Comparison of ENCODE assay signal across 27 mouse cellular contexts in genomic region chr17:27237731-27238130, GRCm38 (mm10). TPM values are rescaled to one million over a fixed set of nuclear protein-coding genes. Genes with fewer than 3 reads are reported as not detected.
DNase-seq lines count a peak whose midpoint lies in the region; ATAC-seq lines count a peak whose summit lies in the region.
"Had no signal": no experiment of that assay in that cellular context is flagged by ENCODE, and none has a peak within 500 bp of the region (broad histone marks: within the 10 kb centered on the region; RNA-seq: fewer than 3 reads in every experiment).

No protein-coding gene starts in this region.

- 85% methylated on average over 8 of the region's 8 CpGs for WGBS in midbrain, embryonic 11.5 days
- 82% methylated on average over 8 of the region's 8 CpGs for WGBS in midbrain, embryonic 15.5 days
- 81% methylated on average over 8 of the region's 8 CpGs for WGBS in forebrain, embryonic 13.5 days

- no peaks in the 10 kb centered on the region for H3K27me3 ChIP-seq in midbrain, embryonic 11.5 days (ENCODE audit: control insufficient read depth, insufficient read depth, low read length)
- H3K27me3 ChIP-seq in midbrain, embryonic 15.5 days (replicated peaks) = no peaks in the 10 kb centered on the region
- peaks cover 4% of the 10 kb centered on the region; the same call in 1 of the 2 replicates for H3K27me3 ChIP-seq in forebrain, embryonic 13.5 days
- H3K27me3 ChIP-seq: embryonic facial prominence, embryonic 12.5 days; embryonic facial prominence, embryonic 15.5 days; forebrain, embryonic 15.5 days had no signal

- H3K36me3 ChIP-seq in midbrain, embryonic 11.5 days (ENCODE audit: control insufficient read depth, insufficient read depth, low read length) = no peaks in the 10 kb centered on the region
- no peaks in the 10 kb centered on the region for H3K36me3 ChIP-seq in midbrain, embryonic 15.5 days (replicated peaks)
- H3K36me3 ChIP-seq in forebrain, embryonic 13.5 days (ENCODE audit: poor library complexity, severe bottlenecking) = no peaks in the 10 kb centered on the region
- H3K36me3 ChIP-seq: embryonic facial prominence, embryonic 12.5 days; embryonic facial prominence, embryonic 15.5 days; forebrain, embryonic 15.5 days; G1E; heart, embryonic 12.5 days; heart, embryonic 15.5 days had no signal

- ATAC-seq in midbrain, embryonic 11.5 days (ENCODE audit: low FRiP score) = no peak
- ATAC-seq in midbrain, embryonic 15.5 days (replicated peaks) = no peak
- no peak for ATAC-seq in forebrain, embryonic 13.5 days
- ATAC-seq: forebrain, embryonic 15.5 days; hindbrain, postnatal 0 days; inflammation-experienced regulatory T-cells, adult 6 months; intestine, embryonic 16.5 days had no signal

- DNase-seq in adrenal gland, postnatal 14 days = peak; percentile 57
- DNase-seq in adrenal gland, adult 8-10 months = no peak
- peak; percentile 74 for DNase-seq in midbrain, embryonic 11.5 days (ENCODE audit: low spot score, missing footprints)
- peak; percentile 39 for DNase-seq in MN1 (ENCODE audit: low spot score)
- no peak for DNase-seq in right cerebral cortex, adult 18-20 months
- DNase-seq: B cell, adult 2 months; cerebellum, adult 11 months; cerebellum, adult 2 months; cerebellum, postnatal 14 days; gastrocnemius, postnatal 25 days; heart, adult 18-20 months; heart, postnatal 10 days; heart, postnatal 4 days; kidney, adult 18-20 months; kidney, adult 9 months had no signal

- no peak overlapping the region for H3K9ac ChIP-seq in midbrain, embryonic 11.5 days (ENCODE audit: low read length)
- no peak overlapping the region for H3K9ac ChIP-seq in midbrain, embryonic 15.5 days
- no peak overlapping the region for H3K9ac ChIP-seq in forebrain, embryonic 13.5 days
- H3K9ac ChIP-seq: embryonic facial prominence, embryonic 12.5 days; embryonic facial prominence, embryonic 15.5 days; forebrain, embryonic 15.5 days; heart, embryonic 12.5 days; heart, embryonic 15.5 days; hindbrain, embryonic 14.5 days had no signal

- H3K4me2 ChIP-seq in midbrain, embryonic 11.5 days = no peak overlapping the region
- no peak overlapping the region for H3K4me2 ChIP-seq in midbrain, embryonic 15.5 days
- H3K4me2 ChIP-seq in forebrain, embryonic 13.5 days = no peak overlapping the region
- H3K4me2 ChIP-seq: embryonic facial prominence, embryonic 12.5 days; embryonic facial prominence, embryonic 15.5 days; forebrain, embryonic 15.5 days; heart, embryonic 12.5 days; heart, embryonic 15.5 days; hindbrain, embryonic 14.5 days had no signal

- H3K4me1 ChIP-seq in midbrain, embryonic 11.5 days (ENCODE audit: control insufficient read depth, insufficient read depth, low read length) = no peaks in the 10 kb centered on the region
- peaks cover 26% of the 10 kb centered on the region for H3K4me1 ChIP-seq in midbrain, embryonic 15.5 days
- H3K4me1 ChIP-seq in forebrain, embryonic 13.5 days = peaks cover 38% of the 10 kb centered on the region

- no peaks in the 10 kb centered on the region for H3K9me3 ChIP-seq in midbrain, embryonic 11.5 days (ENCODE audit: control insufficient read depth, low read length)
- H3K9me3 ChIP-seq in midbrain, embryonic 15.5 days = no peaks in the 10 kb centered on the region
- H3K9me3 ChIP-seq in forebrain, embryonic 13.5 days (replicated peaks) = no peaks in the 10 kb centered on the region; the same call in 1 of the 2 replicates
- H3K9me3 ChIP-seq: embryonic facial prominence, embryonic 15.5 days; forebrain, embryonic 15.5 days; heart, embryonic 12.5 days; heart, embryonic 15.5 days had no signal

- H3K4me3 ChIP-seq in midbrain, embryonic 11.5 days (ENCODE audit: low read depth, low read length) = no peak overlapping the region
- H3K4me3 ChIP-seq in midbrain, embryonic 15.5 days = no peak overlapping the region
- no peak overlapping the region for H3K4me3 ChIP-seq in forebrain, embryonic 13.5 days
- H3K4me3 ChIP-seq: embryonic facial prominence, embryonic 12.5 days; embryonic facial prominence, embryonic 15.5 days; forebrain, embryonic 15.5 days; heart, embryonic 12.5 days; heart, embryonic 15.5 days had no signal

- H3K27ac ChIP-seq in midbrain, embryonic 11.5 days (ENCODE audit: low read depth, low read length) = no peak overlapping the region
- H3K27ac ChIP-seq in midbrain, embryonic 15.5 days = no peak overlapping the region
- H3K27ac ChIP-seq in forebrain, embryonic 13.5 days = no peak overlapping the region
- H3K27ac ChIP-seq: embryonic facial prominence, embryonic 12.5 days; embryonic facial prominence, embryonic 15.5 days; forebrain, embryonic 15.5 days; heart, embryonic 15.5 days; hindbrain, embryonic 14.5 days; hindbrain, postnatal 0 days had no signal

RNA-seq across cellular contexts. Expression of gene Lemd2, which starts 33.5 kb away (rescaled TPM):
- 49.6 and 54.7 TPM in 2 replicates for total RNA-seq in adrenal gland, postnatal 14 days (2021)
- 10 to 100 TPM; 58.3 to 93.1 (median 76.5) TPM for total RNA-seq in adrenal gland, adult 8-10 months (2022)
- 13.2 and 16.3 TPM in 2 replicates for polyA plus RNA-seq in midbrain, embryonic 11.5 days (2014; fragmentation: Nextera tagmentation; extraction: Ambion mirVana)
- 26.1 and 26.7 TPM in 2 replicates for polyA plus RNA-seq in midbrain, embryonic 15.5 days (2015; fragmentation: Nextera tagmentation; extraction: Ambion mirVana)
- polyA plus RNA-seq in forebrain, embryonic 13.5 days (2015; fragmentation: Nextera tagmentation; extraction: Ambion mirVana) = 14.6 and 16.4 TPM in 2 replicates

Comparison
In these comparisons a context has a peak if more than half of its experiments do, and no peak if none do; other contexts are left out.
1. DNase-seq: peak in adrenal gland, postnatal 14 days (single experiment), midbrain, embryonic 11.5 days (single experiment) and MN1 (single experiment); none in adrenal gland, adult 8-10 months (single experiment) and right cerebral cortex, adult 18-20 months (single experiment).